Mouse (Mus musculus): ENCODE measurements around the gene Rdh8. TPM values are rescaled to one million over a fixed set of nuclear protein-coding genes. Genes with fewer than 3 reads are reported as not detected.

The Rdh8 gene
- total RNA-seq, 2 experiments from 2014 or later, result not detected

DNA sequence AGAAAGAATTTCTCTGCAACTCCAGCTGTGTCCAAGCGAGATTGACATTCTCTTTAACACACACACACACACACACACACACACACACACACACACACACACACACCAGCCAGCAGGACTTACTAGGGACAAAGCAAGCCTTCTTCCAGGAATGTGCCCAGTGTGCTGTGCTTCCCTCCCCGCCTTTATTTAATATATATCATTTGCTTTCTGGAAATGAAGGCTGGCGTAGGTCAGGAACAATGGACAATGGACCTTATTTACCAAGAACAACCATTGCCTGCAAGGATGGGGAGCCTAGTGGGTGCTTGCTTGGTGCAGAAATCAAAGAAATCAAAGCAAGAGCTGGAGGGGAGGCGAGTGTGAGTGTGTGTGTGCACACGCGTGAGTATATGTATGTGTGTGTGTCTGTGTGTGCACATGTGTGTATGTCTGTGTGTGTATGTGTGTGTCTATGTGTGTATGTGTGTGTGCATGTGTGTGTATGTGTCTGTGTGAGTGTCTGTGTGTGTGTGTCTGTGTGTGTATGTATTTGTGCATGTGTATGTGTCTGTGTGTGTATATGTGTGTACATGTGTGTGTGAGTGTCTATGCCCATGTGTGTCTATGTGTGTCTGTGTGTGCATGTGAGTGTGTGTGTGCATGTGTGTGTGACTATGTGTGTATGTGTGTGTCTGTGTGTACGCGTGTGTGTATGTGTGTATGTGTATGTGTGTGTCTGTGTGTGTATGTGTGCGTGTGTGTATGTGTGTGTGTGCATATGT is 19.1 kb downstream of the Rdh8 start:
- DNase-seq, result no peak

DNA sequence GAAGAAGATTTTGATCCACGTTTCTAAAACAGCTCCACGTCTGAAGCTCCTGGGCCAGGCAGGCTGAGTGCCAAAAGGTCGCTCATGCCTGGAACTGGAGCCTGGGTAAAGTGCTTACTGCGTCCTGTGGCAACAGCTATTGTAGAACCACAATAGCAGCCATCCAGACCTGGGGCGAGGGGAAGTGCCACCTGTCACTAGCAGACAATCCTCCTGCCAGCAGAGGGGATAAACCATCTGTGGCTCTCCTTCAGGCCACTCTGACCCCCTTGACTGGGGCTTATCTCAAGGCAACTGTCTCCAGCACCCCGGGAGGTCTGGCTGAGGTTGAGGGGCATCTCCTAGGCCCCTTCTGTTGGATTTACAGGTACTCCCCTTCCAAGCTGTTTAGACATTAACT is 20.6 kb downstream of the Rdh8 start:
- DNase-seq, result no peak

DNA sequence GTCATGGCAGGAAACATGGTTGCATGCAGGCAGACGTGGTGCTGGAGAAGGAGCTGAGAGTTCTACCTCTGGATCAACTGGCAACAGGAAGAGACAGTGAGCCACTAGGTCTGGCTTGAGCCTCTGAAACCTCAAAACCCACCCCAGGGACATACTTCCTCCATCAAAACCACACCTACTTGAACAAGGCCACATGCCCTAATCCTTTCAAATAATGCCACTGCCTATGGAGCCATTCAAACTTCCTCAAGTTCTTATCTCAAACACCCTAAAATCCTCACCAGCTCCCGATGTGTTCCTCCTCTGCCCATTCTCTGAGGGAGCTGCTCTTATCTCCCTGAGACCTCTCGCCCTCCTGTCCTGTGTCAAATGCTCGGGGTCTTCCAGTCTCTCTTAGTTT is 23.9 kb downstream of the Rdh8 start:
- no peak for DNase-seq

DNA sequence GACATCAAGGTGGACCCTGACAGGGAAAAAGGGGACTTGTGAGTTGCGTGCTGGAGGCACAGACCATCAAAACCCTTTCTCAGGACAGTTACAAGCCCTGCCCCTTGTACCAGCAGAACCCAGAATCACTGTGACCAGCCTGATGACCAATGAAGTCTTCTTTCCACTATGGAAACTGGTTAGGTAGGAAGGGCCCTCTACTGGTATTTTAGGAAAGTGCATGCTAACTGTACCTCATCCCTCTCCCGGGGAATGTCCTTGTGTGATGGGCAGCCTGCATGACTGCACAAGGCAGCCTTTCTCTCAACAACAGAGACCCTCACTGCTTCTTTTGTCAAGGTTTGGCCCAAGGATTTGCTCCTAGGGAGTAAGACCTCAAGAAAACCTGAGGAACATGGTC is 24.4 kb downstream of the Rdh8 start:
- no peak for DNase-seq

DNA sequence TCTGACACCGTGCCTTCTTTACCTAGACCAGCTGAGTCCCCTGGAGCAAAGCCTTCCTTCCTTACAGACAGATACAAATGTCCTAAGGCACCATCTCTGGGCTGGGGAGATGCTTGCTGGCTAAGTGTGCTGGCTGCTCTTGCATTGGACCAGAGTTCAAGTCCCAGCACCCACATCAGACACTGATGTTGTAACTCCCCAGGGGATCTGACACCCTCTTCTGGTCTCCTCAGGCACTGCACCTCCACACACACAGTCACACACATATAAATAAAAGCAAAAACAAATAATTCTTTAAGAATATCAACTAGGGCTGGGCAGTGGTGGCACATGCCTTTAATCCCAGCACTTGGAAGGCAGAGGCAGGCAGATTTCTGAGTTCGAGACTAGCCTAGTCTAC is 31.9 kb downstream of the Rdh8 start:
- no peak for DNase-seq

DNA sequence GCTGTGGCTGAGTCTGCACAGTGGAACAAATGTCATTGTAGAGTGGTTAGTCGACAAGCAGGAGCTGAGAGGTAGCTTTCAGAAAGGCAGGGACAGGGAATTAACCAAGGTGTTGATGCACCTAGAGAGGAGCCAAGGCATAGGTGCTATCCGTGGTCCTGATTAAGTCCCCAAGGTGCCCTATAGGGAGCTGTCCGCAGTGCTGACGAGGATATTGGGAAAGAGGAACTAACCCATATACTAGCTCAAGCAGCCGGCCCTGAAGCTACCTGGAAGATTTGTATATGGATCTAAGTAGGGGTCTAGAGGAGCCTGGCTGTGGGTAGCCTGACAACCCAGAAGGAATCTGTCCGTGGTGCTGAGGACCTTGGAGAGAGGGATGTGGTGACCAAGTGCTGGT is 38.8 kb downstream of the Rdh8 start:
- DNase-seq, result peak; percentile 30

DNA sequence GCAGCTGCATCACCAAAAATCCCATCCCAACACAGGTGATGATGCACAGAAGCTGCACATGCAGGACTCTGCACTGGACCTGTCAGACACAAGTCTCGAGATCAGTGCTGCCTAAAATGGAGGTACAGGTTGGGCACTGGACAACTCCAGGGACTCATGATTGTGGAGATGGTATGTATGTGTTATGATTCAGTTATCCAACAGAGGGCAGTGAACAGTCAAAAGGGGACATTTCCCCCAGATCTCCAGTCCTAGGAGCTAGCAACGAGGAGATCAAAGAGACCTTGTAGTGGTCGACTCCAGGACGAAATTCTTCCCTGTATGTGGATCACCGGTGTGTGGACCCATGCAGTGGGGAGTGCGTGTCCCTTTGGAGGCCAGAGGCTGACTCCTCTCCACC is 41.6 kb downstream of the Rdh8 start:
- no peak for DNase-seq

DNA sequence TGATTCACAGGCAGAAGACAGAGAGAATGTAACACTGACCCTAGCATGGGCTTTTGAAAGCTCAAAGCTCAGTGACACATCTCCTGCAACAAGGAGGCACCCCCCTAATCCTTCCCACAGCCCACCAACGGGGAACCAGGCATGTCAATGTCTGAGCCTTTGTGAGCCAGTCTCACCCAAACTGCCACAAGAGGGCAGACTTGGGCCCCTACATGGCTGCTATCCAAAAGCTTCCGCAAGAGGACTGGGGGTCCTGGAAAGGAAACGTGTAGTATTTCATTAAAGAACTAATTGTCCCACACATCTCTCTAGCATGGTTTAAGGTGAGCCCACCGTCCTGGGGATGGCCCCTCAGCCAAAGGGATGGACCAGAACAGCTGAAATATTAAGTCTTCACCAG is 43.5 kb downstream of the Rdh8 start:
- DNase-seq, result no peak

DNA sequence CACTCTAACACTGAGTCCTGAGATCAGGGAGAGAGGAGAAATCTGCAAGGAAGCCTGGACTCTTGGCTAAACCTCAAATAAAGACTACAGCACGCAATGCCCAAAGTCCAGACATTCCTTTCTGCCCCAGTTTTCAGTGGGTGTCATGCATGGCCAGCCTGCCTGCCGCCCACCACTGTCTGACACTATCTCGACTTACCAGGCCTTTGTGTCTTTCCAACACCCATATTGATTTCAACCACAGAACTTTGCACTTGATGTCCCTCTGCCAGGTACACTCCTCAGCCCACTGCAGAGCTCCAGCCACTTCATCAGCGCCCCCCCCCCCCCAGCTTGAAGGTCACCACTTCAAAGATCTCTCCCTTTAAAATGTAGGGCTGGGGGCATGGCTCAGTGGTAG is 43.9 kb downstream of the Rdh8 start:
- DNase-seq, result no peak

DNA sequence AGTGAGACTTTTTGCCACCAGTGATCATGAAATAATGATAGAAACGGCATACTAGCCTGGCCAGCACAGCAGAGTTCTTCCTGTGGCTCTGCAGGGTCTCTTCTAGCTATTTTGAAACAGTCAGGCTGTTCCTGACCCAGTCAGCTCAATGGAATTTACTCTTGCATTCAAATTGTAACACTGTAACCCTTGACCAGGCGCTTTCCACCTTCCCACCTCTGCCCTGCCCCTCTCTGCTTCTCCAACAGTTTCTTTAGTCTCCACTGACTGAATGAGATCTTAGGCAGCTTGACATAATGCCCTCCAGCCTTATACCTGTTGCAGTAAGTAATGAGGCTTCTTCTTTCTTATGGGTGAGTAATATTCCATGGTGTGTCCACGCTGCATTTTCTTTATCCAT is 48.6 kb downstream of the Rdh8 start:
- DNase-seq, result no peak

DNA sequence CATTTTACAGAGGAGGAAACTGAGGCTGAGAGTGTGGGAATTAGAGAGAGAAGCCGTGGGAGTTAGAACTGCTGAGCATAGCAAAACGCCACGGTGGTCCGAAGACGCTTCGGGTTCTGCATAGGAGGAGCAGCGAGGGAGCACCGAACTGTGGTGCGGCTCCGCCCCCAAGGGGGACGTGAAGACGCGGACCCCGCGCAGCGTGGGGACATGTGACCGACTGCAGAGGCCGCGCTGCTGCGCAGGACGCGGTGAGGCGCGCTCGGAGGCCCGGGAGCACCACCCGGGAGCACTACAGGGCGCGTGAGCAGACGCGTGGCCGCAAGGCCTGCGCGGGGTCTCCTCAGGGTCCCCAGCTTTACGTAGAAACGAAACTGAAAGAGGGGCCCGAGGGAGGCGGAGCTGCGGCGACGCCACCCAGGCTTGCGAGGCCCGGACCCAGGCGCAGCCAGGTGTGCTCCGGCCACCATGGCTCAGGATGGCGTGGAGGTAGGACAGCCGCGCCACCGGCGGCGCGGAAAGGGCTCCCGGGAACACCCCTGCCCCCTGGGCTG is 50.2 kb downstream of the Rdh8 start, which contains the start of gene A230050P20Rik:
Gene A230050P20Rik (plus strand): TSS at position 195 of the 554 bp plus-strand sequence.
- DNase-seq, result peak; percentile 58

DNA sequence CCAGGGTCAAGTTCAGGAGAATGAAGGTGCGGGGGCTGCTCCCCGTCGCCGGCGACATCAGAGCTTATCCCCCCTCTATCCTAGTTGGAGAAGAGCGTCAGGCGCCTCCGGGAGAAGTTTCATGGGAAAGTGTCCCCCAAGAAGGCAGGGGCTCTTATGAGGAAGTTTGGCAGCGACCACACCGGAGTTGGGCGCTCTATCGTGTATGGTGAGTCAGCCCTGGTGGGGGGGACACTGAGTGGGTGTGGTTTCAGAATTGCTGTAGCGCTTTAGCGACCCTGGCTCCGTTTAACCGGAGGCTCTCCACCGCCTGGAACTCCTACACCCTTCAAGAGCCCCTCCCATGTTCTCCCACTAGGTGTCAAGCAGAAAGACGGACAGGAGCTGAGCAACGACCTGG is 50.9 kb downstream of the Rdh8 start:
- no peak for DNase-seq

DNA sequence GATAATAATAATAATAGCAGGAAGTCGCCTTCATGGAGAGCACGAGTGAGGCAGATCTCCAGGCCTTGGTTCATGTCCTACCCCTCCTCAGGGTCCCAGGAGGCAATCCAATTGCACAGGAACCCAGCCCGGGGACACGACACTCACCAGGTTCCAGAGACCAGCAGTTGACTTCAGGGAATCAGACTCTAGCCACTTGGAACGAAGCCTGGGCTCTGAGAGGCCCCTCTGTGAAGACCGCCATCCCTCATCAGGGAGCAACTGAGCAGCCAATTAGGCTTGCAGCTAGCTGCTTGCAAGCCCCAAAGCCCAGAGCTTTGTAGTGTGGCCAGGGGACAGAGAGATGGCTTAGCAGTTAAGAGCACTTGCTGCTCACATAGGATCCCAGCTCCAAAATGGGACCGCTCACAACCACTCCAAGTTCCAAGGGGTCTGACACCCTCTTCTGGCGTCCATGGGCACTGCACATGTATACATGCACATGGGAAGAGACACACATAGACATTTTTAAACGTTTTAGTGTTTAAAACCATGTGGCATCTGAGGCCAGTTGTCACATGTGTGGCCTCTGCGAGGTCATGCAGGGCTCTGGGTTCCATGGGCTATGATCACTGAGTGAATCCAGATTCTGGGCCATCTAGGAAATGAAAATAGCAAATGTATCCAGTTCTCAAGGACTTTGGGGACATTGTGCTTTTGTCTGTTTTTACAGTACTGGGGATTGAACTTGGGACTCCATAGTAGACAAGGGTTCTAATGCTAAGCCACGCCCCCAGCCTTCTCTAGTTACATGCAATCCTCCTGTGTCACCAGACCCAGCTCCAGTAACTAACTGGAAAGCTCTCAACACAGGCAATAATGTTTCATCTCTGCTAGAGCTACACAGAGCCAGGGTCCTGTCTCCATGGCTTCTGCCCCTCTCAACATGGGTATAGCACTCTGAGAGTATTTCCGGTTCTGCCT is 52.2 kb downstream of the Rdh8 start:
- DNase-seq, result no peak

DNA sequence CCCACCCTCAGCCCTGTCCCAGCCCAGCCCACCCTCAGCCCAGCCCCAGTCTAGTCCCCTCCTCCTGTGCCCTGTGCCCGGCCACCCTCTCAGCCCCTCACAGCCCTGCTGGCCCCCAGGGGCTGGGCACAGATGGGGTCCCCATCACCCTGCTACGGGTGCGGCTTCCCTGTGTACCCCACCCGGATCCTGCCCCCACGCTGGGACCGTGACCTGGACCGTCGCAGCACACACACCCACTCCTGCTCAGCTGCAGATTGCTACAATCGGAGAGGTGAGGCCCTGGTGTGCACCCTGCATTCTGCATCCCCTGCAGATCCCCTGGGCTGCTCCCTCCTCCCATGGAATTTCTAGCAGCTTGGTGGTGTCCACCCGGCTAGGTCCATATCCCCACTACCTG is 54.7 kb downstream of the Rdh8 start:
- no peak for DNase-seq

DNA sequence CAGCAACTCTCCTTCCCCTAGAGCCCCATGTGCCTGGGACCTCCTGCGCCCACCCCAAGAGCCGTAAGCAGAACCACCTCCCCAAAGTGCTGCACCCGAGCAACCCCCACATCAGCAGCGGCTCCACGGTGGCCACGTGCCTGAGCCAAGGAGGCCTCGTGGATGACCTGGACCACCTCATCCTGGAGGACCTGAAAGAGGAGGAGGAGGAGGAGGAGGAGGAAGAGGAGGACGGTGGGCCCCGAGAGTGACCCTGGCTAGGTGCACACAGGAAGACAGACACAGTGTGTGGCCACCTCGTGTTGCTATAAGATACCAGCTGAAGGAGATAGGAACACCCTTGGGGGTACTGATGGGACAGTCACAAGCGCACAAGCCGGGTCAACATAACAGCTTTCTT is 55.2 kb downstream of the Rdh8 start:
- no peak for DNase-seq

DNA sequence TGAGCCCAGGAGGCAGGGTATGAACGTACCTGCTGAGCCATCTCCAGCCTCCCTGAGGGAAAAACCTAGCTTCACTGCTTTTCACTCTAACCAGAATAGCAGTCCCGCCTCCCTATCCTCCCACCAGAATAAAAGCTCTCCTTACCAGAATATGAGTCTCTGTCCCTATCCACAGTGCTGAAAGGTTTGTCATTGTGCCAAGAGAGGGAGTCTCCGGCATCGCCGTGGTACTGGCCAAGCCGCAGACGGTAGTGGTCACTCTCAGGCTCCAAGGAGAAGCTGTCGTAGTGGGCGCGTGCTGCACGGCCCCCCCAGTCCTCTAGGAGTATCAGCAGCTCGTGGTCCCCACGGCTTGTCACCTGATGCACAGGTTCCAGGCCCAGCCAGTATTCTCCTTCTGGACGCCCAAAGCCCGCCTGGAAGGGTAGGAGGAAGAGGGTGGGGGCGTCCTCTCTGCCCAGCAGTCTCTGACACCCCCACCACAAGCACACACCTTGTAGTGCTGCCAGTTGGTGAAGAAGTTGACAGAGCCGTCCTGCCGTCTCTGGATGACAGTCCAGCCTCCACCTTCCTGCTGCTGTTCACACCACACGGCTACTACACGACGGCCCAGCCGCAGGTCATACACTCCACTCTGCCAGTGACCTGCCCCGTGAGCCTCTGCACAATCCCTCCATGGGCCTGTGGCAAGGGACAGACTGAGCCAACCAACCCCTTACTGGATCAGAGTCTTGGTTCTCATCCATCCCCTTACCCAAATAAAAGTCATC is 56.9 kb downstream of the Rdh8 start:
- no peak for DNase-seq

Other genes starting within 250 kb of the Rdh8 start
- gene Zfp846, start 237.2 kb upstream of the Rdh8 start, total RNA-seq (2021), result 1 to 10 TPM; 5.2 to 6.0 TPM
- gene Ubl5, start 175.6 kb upstream of the Rdh8 start, total RNA-seq (2021), result 100 to 1,000 TPM; 197 to 204 TPM
- 10 to 100 TPM in 1 of 2 experiments, 1 to 10 TPM in 1; 8.1 to 12.0 TPM for gene Fbxl12, start 173.7 kb upstream of the Rdh8 start, total RNA-seq (2021)
- gene Pin1, start 166.4 kb upstream of the Rdh8 start, total RNA-seq (2021), result 10 to 100 TPM; 15.7 to 17.2 TPM
- gene Olfm2, start 72.2 kb upstream of the Rdh8 start, total RNA-seq (2021), result under 1 TPM; 0.52 TPM
- 10 to 100 TPM; 76.7 to 90.9 TPM for gene Col5a3, start 3.4 kb upstream of the Rdh8 start, total RNA-seq (2021)
- 1 to 10 TPM; 4.8 to 7.6 TPM for gene A230050P20Rik, start 50.1 kb downstream of the Rdh8 start, total RNA-seq (2021)
- 1 to 10 TPM; 4.4 to 4.7 TPM for gene Angptl6, start 61.2 kb downstream of the Rdh8 start, total RNA-seq (2021)
- 10 to 100 TPM; 15.9 to 19.2 TPM for gene Ppan, start 69.7 kb downstream of the Rdh8 start, total RNA-seq (2021)
- gene Eif3g, start 80.1 kb downstream of the Rdh8 start, total RNA-seq (2021), result 100 to 1,000 TPM; 131 to 133 TPM
- gene Dnmt1, start 141.4 kb downstream of the Rdh8 start, total RNA-seq (2021), result 10 to 100 TPM; 18.4 to 25.7 TPM
- 10 to 100 TPM in 1 of 2 experiments, 1 to 10 TPM in 1; 8.9 to 11.1 TPM for gene S1pr2, start 158.3 kb downstream of the Rdh8 start, total RNA-seq (2021)
- gene Mrpl4, start 184.2 kb downstream of the Rdh8 start, total RNA-seq (2021), result 10 to 100 TPM; 48.4 to 49.1 TPM
- 1 to 10 TPM; 3.8 to 5.6 TPM for gene Icam1, start 197.5 kb downstream of the Rdh8 start, total RNA-seq (2021)
- gene Icam4, start 210.9 kb downstream of the Rdh8 start, total RNA-seq (2021), result under 1 TPM in 1 of 2 experiments, not detected in 1; 0.70 TPM
- gene Icam5, start 213.6 kb downstream of the Rdh8 start, total RNA-seq (2021), result under 1 TPM; 0.14 to 0.25 TPM
- not detected for gene Zglp1, start 248.6 kb downstream of the Rdh8 start, total RNA-seq (2021)

All from gastrocnemius, postnatal 10 days (tissue).